26 mouse cellular contexts compared by ENCODE assay signal in the genomic region with DNA sequence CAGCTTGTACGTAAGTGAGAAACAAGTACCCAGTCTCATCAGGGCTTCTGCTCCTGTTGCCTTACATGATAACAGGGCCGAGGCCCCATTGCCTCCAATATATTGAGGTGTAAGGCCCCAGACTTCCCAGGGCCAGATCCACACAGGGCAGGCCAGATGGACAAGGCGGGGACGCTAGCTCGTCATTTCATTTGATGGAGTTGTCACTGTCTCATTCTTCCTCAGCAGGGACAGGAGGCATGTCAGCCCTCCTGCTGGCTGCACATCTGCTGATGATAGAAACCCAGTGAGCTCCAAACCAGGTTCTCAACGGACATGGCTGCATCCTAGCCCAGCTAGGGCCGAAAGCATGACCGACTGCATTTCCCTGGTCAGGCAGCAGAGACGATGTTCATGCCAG. TPM values are rescaled to one million over a fixed set of nuclear protein-coding genes. Genes with fewer than 3 reads are reported as not detected.
DNase-seq lines count a peak whose midpoint lies in the region; ATAC-seq lines count a peak whose summit lies in the region.
"Had no signal": no experiment of that assay in that cellular context is flagged by ENCODE, and none has a peak within 500 bp of the region (broad histone marks: within the 10 kb centered on the region; RNA-seq: fewer than 3 reads in every experiment).

No protein-coding gene starts in this region.

- 41% methylated on average over 9 of the region's 9 CpGs for WGBS in kidney, embryonic 14.5 days
- 86% methylated on average over 9 of the region's 9 CpGs for WGBS in forebrain, embryonic 15.5 days

- peak; percentile 43 for ATAC-seq in kidney, embryonic 14.5 days (ENCODE audit: low FRiP score, low TSS enrichment)
- ATAC-seq in forebrain, embryonic 15.5 days (replicated peaks), result no peak
- ATAC-seq: midbrain, embryonic 16.5 days; Patski had no signal

- H3K4me2 ChIP-seq in kidney, embryonic 14.5 days (replicated peaks; ENCODE audit: low read depth, low read length), result no peak overlapping the region
- H3K4me2 ChIP-seq in forebrain, embryonic 15.5 days (replicated peaks), result no peak overlapping the region
- H3K4me2 ChIP-seq: forebrain, embryonic 12.5 days; hindbrain, embryonic 12.5 days; neural tube, embryonic 12.5 days had no signal

- no peak overlapping the region for H3K27ac ChIP-seq in kidney, embryonic 14.5 days (ENCODE audit: low read depth, low read length)
- no peak overlapping the region for H3K27ac ChIP-seq in forebrain, embryonic 15.5 days (replicated peaks)
- H3K27ac ChIP-seq: forebrain, embryonic 12.5 days; hindbrain, embryonic 12.5 days; kidney, postnatal 0 days; liver, embryonic 14.5 days; neural tube, embryonic 12.5 days had no signal

- H3K27me3 ChIP-seq in kidney, embryonic 14.5 days (ENCODE audit: control insufficient read depth, insufficient read depth, low read length), result no peaks in the 10 kb centered on the region
- no peaks in the 10 kb centered on the region for H3K27me3 ChIP-seq in forebrain, embryonic 15.5 days
- H3K27me3 ChIP-seq: forebrain, embryonic 12.5 days; hindbrain, embryonic 12.5 days; neural tube, embryonic 12.5 days; Patski had no signal

- no peaks in the 10 kb centered on the region for H3K9me3 ChIP-seq in kidney, embryonic 14.5 days (ENCODE audit: control insufficient read depth, low read length)
- H3K9me3 ChIP-seq in forebrain, embryonic 15.5 days, result no peaks in the 10 kb centered on the region
- H3K9me3 ChIP-seq: forebrain, embryonic 12.5 days; hindbrain, embryonic 12.5 days; neural tube, embryonic 12.5 days had no signal

- no peak for DNase-seq in kidney, postnatal 4 days
- peak; percentile 66 for DNase-seq in cerebellum, adult 11 months
- peak; percentile 77 for DNase-seq in cerebellum, adult 9-10 months
- peak; percentile 78 to 79 for DNase-seq in cerebellum, postnatal 36 days
- no peak for DNase-seq in embryo, embryonic 10.5 days (ENCODE audit: low spot score)
- DNase-seq: adrenal gland, postnatal 10 days; gastrocnemius, postnatal 14 days; heart, postnatal 14 days; kidney, adult 18-20 months; layer of hippocampus, postnatal 36 days; liver; lung, adult 2 months; lung, postnatal 10 days; right cerebral cortex, adult 18-20 months; thymus, postnatal 4 days had no signal

- no peak overlapping the region for H3K4me3 ChIP-seq in kidney, embryonic 14.5 days (ENCODE audit: low read length)
- H3K4me3 ChIP-seq in forebrain, embryonic 15.5 days, result no peak overlapping the region
- H3K4me3 ChIP-seq: erythroblast, embryonic 14.5 days; forebrain, embryonic 12.5 days; hindbrain, embryonic 12.5 days; myocyte; neural tube, embryonic 12.5 days had no signal

- H3K4me1 ChIP-seq in kidney, embryonic 14.5 days (ENCODE audit: control insufficient read depth, insufficient read depth, low read length), result peaks cover 7% of the 10 kb centered on the region; the same call in 1 of the 2 replicates
- H3K4me1 ChIP-seq in forebrain, embryonic 15.5 days, result no peaks in the 10 kb centered on the region
- H3K4me1 ChIP-seq: forebrain, embryonic 12.5 days had no signal

- H3K9ac ChIP-seq in kidney, embryonic 14.5 days (ENCODE audit: low read depth, low read length), result no peak overlapping the region
- H3K9ac ChIP-seq in forebrain, embryonic 15.5 days (replicated peaks), result no peak overlapping the region
- H3K9ac ChIP-seq: forebrain, embryonic 12.5 days; hindbrain, embryonic 12.5 days; liver, embryonic 14.5 days; neural tube, embryonic 12.5 days had no signal

- H3K36me3 ChIP-seq in kidney, embryonic 14.5 days (ENCODE audit: control insufficient read depth, insufficient read depth, low read length), result no peaks in the 10 kb centered on the region
- H3K36me3 ChIP-seq in forebrain, embryonic 15.5 days, result no peaks in the 10 kb centered on the region
- H3K36me3 ChIP-seq: forebrain, embryonic 12.5 days; hindbrain, embryonic 12.5 days; neural tube, embryonic 12.5 days had no signal

RNA-seq across cellular contexts. Expression of a gene that starts 14.1 kb away (rescaled TPM):
- polyA plus RNA-seq in kidney, embryonic 14.5 days (2014; fragmentation: Nextera tagmentation; extraction: Ambion mirVana), result 0.84 and 1.2 TPM in 2 replicates
- 8.7 and 8.9 TPM in 2 replicates for polyA plus RNA-seq in forebrain, embryonic 15.5 days (2015; fragmentation: Nextera tagmentation; extraction: Ambion mirVana)
- polyA plus RNA-seq: erythroblast, embryonic 14.5 days; lung, adult 2 months; myocyte; Patski had no signal

Comparison
In these comparisons a context has a peak if more than half of its experiments do, and no peak if none do; other contexts are left out.
1. DNase-seq: peak in cerebellum, adult 11 months (single experiment), cerebellum, adult 9-10 months (single experiment) and cerebellum, postnatal 36 days (2 of 2); none in kidney, postnatal 4 days (0 of 2) and embryo, embryonic 10.5 days (single experiment).